Mouse (Mus musculus) cerebellum, adult 9-11 months (tissue): Measurements from ENCODE around the gene Cflar.

ENCODE experiments used
- DNase-seq: peaks from one replicate; pipeline ENCODE4 v3.0.0; 2022

Gene Cflar

DNA sequence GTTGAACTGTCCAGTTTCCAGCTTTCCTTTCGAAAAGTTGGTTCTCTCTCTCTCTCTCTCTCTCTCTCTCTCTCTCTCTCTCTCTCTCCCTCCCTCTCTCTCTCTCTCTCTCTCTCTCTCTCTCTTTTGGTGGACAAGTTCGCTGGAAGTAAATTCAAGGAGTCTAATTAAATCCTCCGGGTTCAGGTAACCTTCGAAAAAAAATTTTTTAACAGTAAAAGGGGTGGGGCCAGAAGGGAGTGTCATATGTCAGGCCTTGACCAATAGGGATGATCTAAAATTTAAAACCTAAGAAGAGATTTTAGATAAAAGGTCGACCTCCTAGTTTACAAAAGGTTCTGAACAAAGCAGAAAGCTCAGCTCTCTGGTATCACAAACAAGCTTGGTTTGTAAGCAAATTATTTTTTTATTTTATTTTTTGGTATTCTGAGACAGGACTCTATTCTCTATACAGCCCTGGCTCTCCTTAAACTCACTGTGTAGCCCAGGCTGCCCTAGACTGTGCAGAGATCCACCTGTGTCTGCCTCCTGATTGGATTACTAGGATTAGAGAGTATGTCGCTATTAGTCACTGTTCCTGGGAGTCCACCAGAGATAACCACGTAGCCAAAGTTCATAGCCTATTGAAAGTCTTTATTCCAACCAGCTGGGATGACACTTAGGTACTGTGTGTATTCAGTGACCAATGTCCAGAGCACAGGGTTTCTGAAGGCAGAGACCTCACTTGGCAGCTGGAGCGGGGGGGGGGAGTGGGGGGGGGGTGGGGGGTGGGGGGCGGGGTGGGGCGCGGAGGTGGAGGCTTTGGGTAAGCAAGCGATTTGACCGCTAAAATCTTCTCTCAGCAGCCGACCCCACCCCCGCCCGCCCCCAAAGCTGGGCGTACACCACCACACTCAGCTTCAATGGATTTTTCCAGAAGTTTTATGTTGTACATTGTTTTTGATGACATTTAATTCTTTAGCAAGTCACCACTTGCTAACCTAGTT is 1.1 kb downstream of the Cflar start:
- peak; percentile 51 for DNase-seq

- DNase-seq, result peak; percentile 68
Measured at GRCm38 (mm10) chr1:58713081-58713892, 2.0 kb downstream of the Cflar start.

GRCm38 (mm10) chr1:58713893-58714231 is 2.6 kb downstream of the Cflar start:
- DNase-seq, result peak; percentile 81

DNA sequence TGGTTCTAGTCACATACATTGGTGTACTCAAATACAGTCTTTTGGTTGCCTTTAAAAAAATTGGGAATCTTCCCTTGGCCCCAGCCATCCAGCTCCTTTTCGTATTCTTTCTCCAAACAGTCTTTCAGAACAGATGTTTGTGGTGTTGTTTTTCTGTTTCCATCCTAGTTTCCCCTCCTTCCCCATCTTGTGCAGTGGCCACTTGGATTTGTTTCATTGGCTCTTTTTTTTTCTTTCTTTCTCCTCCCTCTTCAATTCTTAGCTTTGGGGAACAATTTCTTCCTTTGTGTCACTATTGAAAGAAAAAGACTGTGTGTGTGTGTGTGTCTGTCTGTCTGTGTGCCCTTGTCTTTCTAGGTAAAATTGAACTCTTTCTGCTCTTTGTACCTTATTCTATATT is 3.1 kb downstream of the Cflar start:
- no peak for DNase-seq

DNA sequence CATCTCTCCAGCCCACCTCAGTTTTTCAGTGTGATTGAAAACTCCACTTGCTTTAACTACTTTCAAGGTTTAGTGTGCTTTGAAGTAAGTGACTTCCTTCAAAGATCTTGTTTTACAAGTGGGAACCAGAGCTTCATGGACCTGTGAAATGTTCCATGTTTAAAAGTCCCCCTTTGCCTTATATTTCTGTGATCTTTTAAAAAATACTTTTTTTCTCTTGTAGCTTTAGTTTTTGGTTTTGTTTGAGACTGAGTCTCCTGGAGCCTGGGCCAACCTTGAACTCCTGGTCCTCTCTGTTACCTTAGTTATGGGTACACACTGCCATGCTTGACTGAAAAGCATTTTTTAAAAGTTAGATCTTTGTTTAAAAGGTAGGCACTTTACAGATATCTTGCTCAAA is 4.2 kb downstream of the Cflar start:
- DNase-seq, result no peak

- DNase-seq, result no peak
Measured at GRCm38 (mm10) chr1:58716162-58716882, 5.0 kb downstream of the Cflar start.

GRCm38 (mm10) chr1:58716883-58717220 is 5.5 kb downstream of the Cflar start:
- DNase-seq, result no peak

DNA sequence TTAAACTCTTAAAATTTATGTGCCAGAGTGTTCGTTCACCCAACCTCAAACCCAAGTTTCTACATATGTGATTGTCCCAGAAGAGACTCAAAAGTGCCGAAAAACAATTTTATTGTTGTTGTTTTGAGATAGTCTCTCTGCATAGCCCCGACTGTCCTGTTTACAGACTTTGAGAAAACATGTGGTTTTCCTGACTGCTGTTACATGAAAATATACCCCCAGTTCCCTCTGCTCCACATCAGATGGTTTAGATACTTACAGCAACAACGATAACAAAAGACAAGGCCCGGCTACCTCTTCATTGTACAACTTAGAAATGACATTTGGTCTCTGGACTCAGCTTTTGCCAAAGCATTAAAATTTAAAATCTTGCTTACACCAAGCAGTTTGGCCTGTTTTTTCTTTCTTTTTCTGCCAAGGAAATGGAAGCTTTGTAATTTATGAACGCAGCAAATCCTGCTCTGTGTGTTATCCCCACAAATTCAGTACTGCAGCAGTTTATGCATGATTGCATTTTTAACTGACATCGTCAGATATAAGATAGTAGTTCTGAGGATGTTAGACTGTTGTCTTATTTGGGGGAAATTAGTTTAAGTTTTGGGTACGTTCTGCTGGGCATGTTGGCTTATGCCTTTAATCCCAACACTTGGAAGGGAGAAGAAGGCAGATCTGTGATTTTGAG is 6.4 kb downstream of the Cflar start:
- no peak for DNase-seq

DNA sequence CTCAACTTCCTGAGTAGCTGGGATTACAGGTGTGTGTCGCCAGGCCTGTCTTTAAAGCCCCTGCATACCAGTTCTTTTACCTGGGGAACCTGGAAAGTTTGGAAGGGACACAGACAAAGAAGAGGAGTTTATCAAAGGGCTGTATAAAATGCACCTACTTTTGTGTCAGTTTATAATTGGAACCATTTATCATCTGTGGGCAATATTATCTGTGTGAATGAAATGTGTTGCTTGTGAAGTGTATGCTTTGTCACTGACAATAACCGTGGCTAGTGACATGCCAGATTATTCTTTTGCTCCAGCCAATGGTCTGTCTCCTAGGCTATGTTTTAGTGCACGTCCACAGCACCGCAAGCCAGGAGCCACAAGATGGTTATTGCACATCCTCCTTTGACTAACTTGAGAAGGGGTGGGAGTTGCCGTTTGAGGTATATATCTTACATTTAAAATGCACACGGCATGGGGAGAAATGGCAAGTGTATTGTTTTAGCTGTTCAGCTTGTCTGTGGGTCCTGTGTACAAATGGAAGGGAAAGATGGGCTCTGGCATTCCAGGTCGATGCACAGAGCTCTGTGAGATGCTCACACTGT is 8.1 kb downstream of the Cflar start:
- no peak for DNase-seq

GRCm38 (mm10) chr1:58720090-58720489 is 8.8 kb downstream of the Cflar start:
- DNase-seq, result no peak

- DNase-seq, result no peak
Measured at GRCm38 (mm10) chr1:58720988-58721387, 9.7 kb downstream of the Cflar start.

GRCm38 (mm10) chr1:58722115-58722938 is 11.0 kb downstream of the Cflar start:
- DNase-seq, result no peak

- DNase-seq, result no peak
Measured at GRCm38 (mm10) chr1:58723062-58723808, 11.9 kb downstream of the Cflar start.

DNA sequence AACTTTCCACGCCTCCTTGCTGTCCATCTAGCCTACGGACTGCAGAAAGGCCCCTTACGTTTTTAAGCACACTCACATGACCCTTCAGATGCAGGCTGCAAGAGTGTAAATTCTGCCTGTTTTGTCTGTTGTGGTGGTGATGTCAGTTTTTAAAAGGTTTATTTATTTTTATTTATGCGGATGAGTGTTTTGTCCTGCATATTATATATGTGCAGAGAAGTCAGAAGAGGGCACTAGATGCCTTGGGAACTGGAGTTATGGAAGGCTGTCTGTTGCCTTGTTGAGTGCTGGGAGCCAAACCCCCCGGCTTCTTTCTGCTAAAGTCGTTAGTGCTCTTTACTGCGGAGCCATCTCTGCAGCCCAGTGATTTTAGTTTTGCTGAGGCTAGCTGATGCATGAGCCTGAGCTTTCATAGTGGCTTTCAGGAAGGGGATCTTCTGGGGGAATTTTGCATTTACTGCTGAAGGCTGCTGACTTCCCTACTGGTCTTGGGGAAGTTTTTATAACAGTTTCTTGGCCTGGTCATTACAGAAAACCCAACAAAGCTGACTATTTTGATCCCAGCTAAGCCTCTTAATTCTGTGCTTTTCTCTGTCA is 12.6 kb downstream of the Cflar start:
- no peak for DNase-seq

- DNase-seq, result no peak
Measured at GRCm38 (mm10) chr1:58724533-58724932, 13.2 kb downstream of the Cflar start.

DNA sequence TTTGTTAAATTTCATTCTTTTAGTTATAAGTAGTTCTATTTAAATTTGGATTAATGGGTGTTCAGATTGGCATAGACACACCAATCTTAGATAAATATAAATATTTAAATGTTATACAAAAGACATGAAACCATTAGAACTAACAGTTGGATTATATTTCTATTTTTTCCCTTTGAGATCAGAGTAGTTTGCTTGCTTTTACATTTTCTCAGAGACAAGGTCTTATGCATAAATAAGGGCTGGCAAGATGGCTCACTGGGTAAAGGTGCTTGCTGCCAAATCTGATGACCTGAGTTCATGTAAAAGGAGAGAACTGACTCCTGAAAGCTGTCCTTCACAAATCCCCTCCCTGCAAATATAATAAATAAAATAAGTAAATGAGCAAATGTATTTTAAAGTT is 13.8 kb downstream of the Cflar start:
- DNase-seq, result no peak

GRCm38 (mm10) chr1:58725767-58726166 is 14.5 kb downstream of the Cflar start:
- no peak for DNase-seq

- no peak for DNase-seq
Measured at GRCm38 (mm10) chr1:58727019-58727746, 15.9 kb downstream of the Cflar start.
